Mouse (Mus musculus) testis, postnatal 10 days (tissue): ENCODE results near the gene Arhgap15.

ENCODE experiments used
- DNase-seq: peaks from one replicate; pipeline ENCODE4 v3.0.0; 2021; ENCODE audit warnings: low spot score

Gene Arhgap15

DNA sequence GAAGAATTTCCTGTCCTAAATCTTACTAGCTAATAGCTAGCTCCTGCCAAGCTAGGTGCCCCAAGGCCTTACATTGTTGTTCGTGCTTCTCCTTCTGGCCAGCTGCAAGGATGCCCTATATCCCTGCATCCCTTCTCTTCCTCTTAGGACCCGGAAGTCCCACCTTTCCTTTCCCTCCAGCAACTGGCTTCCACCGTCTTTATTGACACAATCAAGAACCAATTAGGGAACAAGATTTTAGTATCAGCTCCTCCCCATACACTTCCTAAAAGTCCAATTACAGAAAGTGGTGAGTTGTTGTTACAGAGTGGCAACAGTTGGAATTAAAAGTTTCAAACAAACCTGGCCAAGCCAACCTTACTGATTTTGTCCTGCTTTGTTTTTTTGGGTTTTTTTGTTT is 183.1 kb downstream of the Arhgap15 start:
- no peak for DNase-seq

DNA sequence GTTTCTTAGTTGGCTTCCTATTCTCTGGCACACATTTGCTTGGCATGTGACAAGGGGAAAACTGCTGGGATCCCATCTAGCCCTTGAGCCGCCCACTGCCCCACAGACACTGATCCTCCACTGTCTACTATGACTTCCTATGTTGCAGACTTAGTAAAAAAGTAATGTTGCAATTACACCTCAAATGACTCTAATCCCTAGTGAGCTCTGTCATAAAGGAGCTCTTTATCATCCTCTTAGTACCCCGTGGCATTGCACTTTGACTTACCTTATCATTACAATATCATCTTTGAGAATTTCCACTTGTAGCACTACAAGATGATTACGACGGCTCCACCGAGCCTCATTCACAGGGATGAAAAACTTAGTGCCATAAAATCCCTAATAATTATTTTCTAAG is 190.6 kb downstream of the Arhgap15 start:
- DNase-seq, result no peak

DNA sequence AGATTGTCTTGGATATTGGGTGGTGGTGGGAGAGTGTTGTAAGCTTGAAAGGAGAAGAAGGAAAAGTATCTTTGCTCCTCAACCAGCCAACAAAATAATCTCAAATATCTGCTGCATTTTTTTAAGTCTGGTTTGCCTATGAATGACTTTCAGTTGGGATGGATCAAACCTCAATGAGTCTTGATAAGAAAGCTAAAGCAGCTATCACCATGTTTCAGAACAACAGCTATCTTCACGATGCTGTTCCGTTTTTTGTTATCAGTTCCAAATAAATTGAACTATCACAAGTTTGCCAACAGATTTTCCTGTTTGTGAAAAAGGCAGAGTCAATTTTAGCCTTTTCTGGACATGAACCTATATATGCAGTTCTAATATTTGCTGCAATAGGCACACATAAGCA is 197.1 kb downstream of the Arhgap15 start:
- DNase-seq, result no peak

DNA sequence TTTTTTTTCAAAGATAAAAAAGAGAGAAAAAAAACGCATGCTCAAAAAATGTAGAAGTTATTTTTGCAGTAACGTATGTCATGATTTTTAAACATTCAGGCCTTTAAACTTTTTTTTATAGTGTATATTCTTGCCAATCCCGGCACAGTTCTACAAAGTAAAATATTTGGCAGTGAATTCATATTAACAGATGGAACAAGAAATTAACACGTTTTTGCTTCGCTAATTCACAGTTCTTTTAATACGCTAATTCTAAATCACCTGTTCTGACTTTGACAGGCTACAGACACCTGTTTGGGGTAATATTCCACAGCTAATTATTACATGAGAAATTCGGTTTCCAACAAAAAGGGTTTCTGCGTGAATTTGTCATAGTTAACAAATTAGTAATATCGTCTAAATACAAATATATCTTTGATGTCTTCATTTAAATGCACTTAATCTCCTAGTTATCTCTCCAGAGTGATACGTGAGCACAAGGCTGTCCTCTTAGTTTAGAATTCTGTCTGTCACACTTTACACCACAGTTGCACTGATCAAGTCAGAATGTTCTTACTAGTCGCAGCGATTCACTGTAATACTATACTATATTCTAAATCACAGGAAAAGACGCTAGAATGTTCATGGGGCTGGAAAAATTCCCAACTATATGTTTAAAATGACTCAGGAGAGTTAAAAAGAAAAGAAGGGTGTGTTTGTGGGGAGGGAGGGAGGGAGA is 201.3 kb downstream of the Arhgap15 start:
- no peak for DNase-seq

DNA sequence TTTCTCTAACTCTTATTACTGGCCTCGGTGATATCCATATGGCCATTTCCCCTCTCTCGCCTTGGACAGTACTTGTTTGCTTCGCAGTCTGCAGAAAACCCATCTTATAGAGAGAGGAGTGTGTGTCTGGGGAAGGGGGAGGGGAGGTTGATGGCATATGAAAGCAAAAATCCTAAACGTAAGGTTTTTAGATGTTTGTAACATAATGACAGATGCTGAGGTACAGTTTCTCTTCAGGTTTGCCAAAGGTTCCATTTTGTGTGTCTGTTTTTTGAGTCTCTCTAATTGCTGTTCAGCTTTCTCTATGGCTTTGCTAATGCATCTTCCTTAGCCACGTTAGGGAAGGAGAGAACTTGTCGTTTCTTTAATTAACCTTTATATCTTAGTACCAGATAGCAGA is 202.1 kb downstream of the Arhgap15 start:
- DNase-seq, result no peak

DNA sequence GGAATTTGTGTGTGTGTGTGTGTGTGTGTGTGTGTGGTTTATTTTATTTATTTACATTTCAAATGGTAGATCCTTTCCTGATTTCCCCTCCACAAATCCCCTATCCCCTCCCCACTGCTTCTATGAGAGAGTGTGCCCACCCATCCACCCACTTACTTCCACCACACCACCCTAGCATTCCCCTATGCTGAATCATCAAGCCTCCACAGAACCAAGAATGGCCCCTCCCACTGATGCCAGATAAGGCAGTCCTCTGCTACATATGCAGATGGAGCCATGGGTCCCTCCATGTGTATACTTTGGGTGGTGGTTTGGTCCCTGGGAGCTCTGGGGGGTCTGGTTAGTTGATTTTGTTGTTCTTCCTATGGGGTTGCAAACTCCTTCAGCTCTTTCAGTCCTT is 210.6 kb downstream of the Arhgap15 start:
- no peak for DNase-seq

DNA sequence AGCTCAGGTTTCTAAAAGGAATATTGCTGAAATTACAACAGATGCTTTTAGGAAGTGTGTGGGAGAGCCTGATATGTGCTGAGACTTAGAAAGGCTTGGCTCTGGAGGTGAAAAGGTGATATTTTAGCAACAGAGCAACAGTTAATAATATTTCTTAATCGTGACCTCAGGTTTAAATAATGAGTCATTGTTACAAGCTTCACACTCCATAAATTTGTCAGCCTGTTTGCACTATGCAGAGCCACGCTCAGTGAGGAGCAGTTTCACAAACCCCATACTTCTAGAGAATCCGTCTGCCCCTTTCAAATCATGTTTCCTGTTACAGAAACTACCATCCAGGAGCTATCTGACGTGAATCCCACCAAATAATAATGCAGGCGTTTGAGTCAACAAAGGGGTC is 213.8 kb downstream of the Arhgap15 start:
- no peak for DNase-seq

DNA sequence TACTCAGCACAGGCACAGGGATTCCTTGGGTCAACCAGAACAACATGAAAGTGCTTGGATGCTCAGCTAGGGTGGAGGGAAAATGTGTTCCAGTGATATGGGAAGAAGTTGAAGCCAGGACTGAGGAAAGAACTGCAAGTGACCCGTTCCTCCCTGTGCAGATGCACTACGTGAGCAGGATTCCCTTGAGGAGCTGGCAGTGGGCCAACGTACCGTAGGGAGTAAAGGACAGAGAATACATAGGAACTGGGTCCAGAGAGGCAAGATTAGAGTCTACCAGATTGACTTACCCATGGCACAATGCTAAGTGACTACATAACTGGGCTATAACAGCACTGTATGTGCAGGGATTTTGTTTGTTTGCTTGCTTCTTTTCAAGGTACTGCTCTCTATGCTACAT is 220.0 kb downstream of the Arhgap15 start:
- peak; percentile 62 for DNase-seq

DNA sequence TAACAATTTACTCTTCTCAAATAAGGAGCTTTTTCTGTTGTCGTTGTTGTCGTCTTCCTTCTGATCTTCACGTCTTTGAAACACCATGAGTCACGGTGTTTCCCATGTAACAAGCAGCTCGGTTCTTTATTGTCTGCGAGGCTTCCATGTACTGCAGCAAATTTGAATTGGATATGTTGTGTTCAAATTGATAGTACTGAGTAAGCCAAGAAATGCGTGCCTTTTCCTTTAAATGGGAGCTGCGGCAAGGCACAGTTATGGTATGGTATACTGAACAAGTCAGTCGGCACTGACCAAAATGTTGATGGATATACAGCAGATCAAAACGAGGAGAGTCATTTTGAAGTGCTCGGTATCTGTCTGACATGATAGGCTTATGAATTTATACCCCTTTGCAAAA is 229.1 kb downstream of the Arhgap15 start:
- DNase-seq, result no peak

DNA sequence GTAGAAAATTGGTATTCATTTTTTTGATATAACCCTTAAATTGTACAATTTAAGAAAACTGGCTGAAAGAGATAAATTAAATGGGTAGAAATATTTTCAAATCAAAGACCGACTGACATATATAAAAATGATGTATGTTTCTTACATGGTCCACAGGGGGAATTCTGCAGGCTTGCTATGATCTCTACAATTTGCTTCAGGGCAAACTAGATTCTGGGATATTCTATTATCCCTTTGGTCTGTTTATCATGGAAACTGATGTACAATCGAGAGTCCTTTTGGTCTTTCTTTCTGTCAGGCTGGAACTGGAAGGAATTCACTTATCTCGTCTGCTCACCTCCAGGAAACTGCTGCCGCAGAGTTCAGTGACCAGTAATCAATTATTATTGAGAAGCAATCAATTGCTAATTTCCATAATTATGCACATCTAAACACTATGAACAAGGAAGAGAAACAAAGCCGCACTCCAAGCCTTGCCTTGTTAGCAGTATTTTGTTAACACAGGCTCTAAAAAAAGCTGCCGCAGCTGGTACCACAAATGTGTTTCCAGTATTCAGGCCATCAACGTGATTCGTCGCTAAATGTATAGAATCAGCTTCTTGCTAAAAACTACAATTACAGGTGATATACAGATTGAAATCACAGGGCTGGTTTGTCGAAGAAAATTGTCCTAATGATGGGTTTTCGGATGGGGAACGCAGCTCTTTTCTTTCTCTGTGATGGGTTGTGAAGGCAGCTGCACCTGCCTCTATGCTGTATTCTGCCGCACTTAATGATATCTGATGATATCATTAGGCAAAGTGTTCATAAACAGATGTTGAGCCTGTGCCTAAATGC is 229.8 kb downstream of the Arhgap15 start:
- DNase-seq, result no peak

DNA sequence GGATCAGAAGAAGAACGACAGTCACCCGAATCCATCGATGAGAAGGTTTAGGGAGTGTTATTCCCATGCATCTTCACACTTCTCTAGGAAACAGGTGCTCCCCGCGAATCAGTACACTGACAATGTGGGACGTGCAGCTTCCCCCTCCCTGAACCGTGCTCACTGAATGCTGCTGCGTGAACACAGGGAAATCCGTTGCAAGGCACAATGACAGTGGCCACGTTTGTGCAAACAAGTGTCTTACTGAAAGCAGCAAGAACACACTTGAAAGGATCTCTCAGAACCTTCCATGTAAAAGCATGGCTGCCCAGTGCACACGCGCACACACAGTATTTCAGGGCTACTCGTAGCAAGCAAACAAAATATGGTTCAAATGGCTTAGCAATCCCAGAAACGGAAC is 237.4 kb downstream of the Arhgap15 start:
- no peak for DNase-seq

DNA sequence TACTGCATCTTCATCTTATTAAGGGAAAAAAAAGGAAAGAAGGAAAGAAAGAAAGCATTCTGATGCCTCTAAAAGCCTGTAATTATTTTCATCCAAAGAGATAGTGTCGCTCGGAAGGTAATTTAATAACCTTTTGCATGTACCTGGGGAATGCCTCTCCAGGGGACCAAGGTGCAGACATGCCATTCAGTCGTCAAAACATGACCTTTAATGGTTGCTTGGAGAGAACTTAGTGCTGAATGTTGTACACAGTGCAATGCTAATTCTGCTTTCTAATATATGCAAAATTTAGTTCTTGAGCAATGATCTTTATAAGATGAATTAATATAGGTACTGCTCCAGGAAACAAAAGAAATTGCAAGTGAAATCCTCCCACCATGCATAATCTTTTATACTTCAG is 239.3 kb downstream of the Arhgap15 start:
- DNase-seq, result no peak

DNA sequence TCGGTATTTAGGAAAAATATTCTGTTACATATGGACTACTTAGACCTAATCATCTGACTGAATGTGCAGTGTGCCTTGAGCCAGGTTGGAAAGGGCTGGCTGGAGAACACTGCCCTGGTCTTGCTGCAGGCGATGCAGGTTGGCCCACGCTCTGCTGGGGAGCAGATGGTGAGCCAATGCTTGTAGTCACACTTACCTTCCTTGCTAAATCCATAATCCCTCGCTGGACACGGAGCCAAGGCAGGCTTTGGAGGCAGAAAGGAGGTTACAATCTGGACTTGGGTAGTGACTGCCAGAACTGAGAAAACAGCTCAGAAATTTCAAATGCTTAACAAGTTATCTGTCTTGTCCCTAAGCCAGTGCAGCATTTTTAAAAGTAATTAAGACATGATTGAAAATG is 241.2 kb downstream of the Arhgap15 start:
- DNase-seq, result no peak

DNA sequence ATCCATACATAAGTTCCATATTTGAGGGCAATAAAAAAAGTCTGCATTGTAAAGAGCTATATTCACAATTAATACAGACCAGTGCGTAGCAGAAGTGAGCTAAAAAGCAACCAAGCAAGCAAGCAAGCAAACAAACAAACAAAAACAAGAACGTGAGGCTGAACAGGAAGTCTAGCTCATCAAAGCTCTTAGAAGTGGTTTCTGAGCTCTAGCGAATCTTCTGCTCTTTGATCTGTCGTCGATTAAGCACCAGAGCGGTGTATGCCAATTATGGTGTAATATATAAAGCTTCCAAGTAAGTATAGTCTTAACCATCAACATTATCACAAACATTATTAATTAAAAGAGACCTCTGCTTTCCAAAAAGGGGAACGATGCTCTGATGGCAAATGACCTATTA is 243.9 kb downstream of the Arhgap15 start:
- no peak for DNase-seq

DNA sequence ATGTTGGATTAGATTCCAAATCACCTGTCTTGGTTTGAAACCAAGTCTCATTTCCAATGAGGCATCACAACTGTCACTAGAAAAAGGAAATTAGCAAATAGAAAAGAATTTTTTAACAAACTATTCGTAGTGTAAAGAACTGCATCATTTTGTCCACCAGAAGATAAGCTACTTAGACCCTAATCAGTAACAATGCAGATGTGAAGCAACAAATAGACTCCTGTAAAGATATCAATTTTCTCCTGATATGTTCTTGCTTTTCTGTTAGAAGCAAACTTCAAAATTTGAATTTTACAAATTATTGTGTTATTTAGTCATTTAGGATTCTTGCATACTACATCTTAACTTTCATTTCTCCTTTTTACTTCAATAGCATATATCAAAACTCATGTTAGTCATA is 253.8 kb downstream of the Arhgap15 start:
- DNase-seq, result no peak

DNA sequence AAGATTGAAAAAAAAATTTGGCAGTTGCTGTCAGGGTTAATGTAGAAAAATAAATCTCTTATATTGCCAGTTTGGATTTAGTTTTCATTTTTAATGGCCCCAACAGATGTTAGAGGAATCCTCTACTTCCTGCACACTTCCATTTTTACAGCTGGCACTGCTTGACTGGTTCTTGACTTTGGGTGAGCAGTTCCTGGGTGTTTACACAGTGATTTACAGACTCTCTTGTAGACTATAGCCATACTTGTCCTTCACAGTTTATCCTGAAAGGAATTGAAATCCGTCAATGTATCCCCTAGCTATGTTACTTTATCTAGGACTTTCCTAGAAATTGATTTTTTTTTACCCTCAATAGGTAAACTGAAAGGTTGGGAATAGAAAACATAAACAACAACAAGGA is 261.6 kb downstream of the Arhgap15 start:
- DNase-seq, result no peak

DNA sequence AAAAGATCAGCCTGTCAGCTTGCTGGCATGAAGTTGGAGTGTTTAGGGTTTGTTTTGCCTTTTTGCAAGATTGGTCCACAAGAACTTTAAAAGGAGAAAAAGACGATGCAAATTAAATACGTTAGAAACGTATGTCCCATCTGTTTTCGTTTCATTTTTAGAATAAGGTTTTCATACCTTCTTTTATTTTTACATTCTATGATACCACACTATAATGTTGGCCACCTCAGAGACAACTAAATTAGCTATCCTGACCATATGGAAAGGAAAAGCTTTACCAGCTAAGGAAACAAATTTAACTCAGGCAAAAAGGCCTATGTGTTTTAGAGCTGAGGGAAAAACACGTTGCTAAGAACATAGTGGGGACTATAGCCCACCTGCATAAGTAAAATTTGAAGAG is 264.8 kb downstream of the Arhgap15 start:
- DNase-seq, result no peak

DNA sequence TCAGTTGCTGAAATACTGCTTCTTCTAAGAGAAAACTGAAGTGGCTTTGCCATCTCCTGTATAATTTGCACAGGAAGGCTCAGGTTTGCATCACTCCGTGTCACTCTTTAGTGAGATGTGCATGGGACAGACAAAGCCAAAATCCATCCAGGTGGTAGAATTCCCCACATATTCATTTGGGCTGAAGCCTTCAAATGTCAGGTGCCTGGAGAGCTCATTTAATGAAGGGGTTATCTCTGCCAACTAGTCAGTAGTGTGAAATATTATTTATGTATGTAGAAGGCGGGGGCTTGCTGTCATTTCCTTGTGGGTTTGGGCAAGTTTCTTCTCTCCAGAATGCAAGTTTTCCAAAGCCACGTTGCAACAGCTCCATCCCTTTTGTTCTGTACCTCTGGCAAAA is 268.1 kb downstream of the Arhgap15 start:
- no peak for DNase-seq

DNA sequence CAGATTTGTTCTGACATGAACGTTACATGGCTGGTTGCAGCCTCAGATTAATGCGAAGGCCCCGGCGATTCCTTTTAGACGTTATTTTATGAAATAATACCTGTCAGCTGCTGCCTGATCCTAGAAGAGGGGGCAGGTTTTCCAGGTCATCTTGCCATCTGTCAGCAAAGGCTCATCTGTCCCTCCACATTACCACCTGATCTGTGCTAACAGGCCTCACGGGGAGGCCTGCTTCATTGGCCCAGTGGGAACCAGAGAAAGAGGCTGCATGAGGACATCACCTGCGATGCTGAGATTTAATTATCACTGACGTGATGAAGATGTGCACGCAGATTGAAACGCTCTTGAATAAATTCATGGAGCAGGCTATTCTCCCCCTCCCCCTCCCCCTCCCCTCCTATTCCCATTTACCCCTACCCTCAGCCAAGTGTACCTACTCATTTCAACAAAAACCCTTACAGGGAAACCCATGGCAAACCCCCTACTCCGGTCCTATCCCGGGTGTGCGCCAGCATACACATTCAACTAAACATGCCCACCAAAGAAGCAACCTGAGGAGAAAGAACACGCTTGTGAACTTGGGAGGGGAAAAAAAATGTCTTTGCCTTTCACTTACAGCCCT is 268.9 kb downstream of the Arhgap15 start:
- DNase-seq, result no peak

DNA sequence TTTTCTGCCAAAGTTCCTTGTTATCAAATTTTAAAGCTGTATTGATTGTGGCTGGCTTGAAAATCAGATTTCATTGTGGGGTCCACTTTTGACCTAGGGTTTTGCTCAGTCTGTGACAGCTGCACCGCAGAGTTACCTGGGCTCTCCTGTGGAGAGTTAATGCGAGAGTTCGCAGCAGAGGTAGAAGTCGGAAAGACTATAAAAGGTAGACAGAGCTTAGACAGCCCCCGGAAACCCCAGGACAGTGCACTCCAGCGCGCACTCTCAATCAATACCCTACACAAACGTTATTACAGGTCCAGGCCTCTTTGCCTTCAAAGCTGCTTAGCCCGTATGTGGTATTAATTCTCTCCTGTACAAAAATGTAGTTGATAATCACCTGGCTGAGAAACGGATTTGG is 269.4 kb downstream of the Arhgap15 start:
- DNase-seq, result no peak

DNA sequence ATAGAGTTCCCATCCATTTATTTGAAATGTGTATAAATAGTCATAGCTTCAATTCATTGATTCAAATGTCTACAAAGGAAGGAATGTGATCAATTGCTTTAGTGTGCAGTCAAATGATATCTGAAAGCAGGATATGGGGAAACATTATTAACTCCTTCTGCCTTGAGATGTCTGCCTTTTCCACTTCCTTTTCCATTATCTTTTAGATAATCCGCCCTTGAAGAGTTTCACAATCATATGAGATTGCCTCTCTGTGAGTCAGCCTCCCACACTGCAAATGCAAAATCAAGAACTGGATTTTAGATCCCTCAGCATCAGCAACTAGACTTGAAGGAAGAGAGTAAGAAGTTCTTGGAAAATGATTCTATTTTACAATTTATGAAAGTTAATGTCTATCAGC is 276.1 kb downstream of the Arhgap15 start:
- no peak for DNase-seq

DNA sequence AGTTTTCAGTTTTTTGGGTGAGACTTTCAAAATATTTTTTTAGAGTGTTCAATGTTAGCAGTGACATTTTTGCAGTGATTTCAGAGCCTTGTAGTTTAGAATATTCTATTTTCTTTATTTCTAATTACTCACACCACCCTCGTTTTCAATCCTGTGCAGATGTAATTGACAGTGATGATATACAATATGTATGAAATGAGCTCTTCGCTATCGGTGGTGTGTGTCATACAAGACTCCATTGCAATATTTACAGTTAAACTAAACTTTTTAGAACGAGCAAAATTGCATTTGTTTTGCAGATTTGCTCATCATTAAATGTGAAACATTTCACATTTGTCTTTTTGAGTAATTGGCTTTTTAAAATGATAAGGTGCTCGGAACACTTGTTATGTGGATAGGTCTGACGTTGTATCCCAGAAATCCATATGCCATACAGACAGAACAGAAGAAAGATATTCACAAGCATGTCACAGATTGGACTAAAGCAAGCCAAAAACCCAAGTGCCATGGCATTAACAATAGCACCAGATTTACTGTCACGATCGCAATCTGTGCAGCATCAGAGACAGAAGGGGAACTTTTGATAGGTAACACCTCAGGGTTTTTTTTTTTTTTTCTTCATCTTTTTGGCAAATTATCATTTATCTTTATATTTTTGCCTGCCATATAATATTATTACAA is 280.6 kb downstream of the Arhgap15 start:
- no peak for DNase-seq

DNA sequence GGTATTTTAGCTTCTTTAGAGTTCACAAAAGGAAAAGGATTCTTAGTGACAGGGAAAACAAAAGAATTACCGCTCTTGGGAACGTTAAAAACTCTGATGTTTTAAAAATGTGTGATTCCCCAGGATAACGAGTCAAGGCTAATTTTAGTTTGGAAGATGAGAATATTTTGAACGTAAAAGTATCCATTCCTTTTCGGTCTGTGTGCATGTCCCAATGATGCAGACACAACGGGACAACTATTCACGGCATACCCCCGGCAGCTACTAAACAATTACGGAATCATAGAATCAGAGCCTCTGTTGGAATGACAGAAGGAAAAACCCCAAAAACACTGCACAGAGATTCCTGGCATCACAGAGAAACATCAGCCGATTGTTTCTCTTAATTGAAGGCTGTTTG is 281.2 kb downstream of the Arhgap15 start:
- no peak for DNase-seq
